Mouse (Mus musculus) erythroblast, embryonic 14.5 days (primary cell): ENCODE measurements around the gene Lce3d. TPM values are rescaled to one million over a fixed set of nuclear protein-coding genes. Genes with fewer than 3 reads are reported as not detected.

ENCODE experiments used
- H3K27me3 ChIP-seq: 2 replicates; pipeline ENCODE4 v1.6.1; 2012; ENCODE audit warnings: inconsistent platforms; ENCODE audit not compliant: control insufficient read depth
- H3K36me3 ChIP-seq: 2 replicates; pipeline ENCODE4 v1.6.1; 2012; ENCODE audit warnings: mild to moderate bottlenecking, inconsistent platforms; ENCODE audit not compliant: control insufficient read depth
- H3K4me1 ChIP-seq: 2 replicates; pipeline ENCODE4 v1.6.1; 2012; ENCODE audit warnings: inconsistent platforms; ENCODE audit not compliant: control insufficient read depth
- H3K4me3 ChIP-seq: replicated peaks from 2 replicates; pipeline ENCODE3; 2012; ENCODE audit warnings: moderate library complexity, mild to moderate bottlenecking, inconsistent platforms
- H3K9me3 ChIP-seq: 2 replicates; pipeline ENCODE4 v1.6.1; 2012; ENCODE audit warnings: low read length, inconsistent platforms, mixed read lengths; ENCODE audit not compliant: control insufficient read depth
- GATA1 ChIP-seq: IDR thresholded peaks from 2 replicates; pipeline ENCODE4 v1.6.1; 2012; ENCODE audit warnings: low read length, inconsistent platforms, mixed read lengths
- TAL1 ChIP-seq: IDR thresholded peaks from 3 replicates; pipeline ENCODE4 v1.6.1; 2012; ENCODE audit warnings: low read length, inconsistent platforms, mixed read lengths
- polyA plus RNA-seq: library from polyadenylated mRNA; stranded (reverse); fragments of >175 nt; gene quantifications from 2 replicates; pipeline ENCODE4 v1.2.3, GENCODE M21; 2012

Lce3d gene
- not detected in 2 replicates for polyA plus RNA-seq

- TF ChIP-seq TAL1 (no peak), GATA1 (no peak)
- no peaks in the 10 kb centered on the region for H3K27me3 ChIP-seq
- H3K36me3 ChIP-seq, result no peaks in the 10 kb centered on the region
- H3K4me1 ChIP-seq, result no peaks in the 10 kb centered on the region
- H3K4me3 ChIP-seq, result no peak within 1 kb of the TSS
- no peaks in the 10 kb centered on the region for H3K9me3 ChIP-seq
Measured at GRCm38 (mm10) chr3:92957090-92957489, at the start of gene Lce3d. Gene Lce3d (plus strand): TSS chr3:92957390.

- H3K36me3 ChIP-seq, result no peaks in the 10 kb centered on the region
- no peaks in the 10 kb centered on the region for H3K4me1 ChIP-seq
- no peak overlapping the region for H3K4me3 ChIP-seq
- H3K9me3 ChIP-seq, result no peaks in the 10 kb centered on the region
- no peaks in the 10 kb centered on the region for H3K27me3 ChIP-seq
- TF ChIP-seq TAL1 (no peak), GATA1 (no peak)
Measured at GRCm38 (mm10) chr3:92907571-92907970, 49.6 kb upstream of the Lce3d start.

GRCm38 (mm10) chr3:92920364-92920763, 36.8 kb upstream of the Lce3d start:
- Histone ChIP-seq H3K4me3 (no peak overlapping the region), H3K4me1 (no peaks in the 10 kb centered on the region), H3K27me3 (no peaks in the 10 kb centered on the region), H3K36me3 (no peaks in the 10 kb centered on the region), H3K9me3 (no peaks in the 10 kb centered on the region)
- TF ChIP-seq TAL1 (no peak), GATA1 (no peak)

DNA sequence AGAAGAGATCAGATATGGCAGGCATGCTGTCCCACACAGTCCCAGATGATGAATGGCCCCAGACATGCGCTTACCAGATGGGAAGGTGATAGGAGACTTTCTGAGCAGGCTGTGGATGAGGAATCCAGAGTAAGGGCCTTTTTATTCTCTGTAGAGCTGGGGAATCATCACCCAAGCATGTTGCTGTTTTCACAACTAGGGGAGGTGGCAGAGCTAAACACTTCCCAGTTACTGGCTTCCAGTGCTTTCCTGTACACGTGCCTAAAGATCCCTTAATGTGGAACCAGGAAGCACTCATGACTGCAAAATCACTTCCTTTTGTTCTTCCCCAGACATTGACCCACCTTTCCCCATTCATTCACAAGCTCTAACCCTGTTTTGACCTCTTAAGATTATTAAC, 31.1 kb upstream of the Lce3d start, which contains the start of gene Lce3a:
Lce3a (minus strand) TSS at position 101 of the 400 bp plus-strand sequence.
- no peaks in the 10 kb centered on the region for H3K36me3 ChIP-seq
- H3K9me3 ChIP-seq, result no peaks in the 10 kb centered on the region
- no peaks in the 10 kb centered on the region for H3K27me3 ChIP-seq
- no peaks in the 10 kb centered on the region for H3K4me1 ChIP-seq
- no peak within 1 kb of the TSS for H3K4me3 ChIP-seq
- TF ChIP-seq GATA1 (no peak), TAL1 (no peak)

- Histone ChIP-seq H3K9me3 (no peaks in the 10 kb centered on the region), H3K27me3 (no peaks in the 10 kb centered on the region), H3K4me3 (no peak within 1 kb of the TSS), H3K36me3 (no peaks in the 10 kb centered on the region), H3K4me1 (no peaks in the 10 kb centered on the region)
- TF ChIP-seq TAL1 (no peak), GATA1 (no peak)
Measured at GRCm38 (mm10) chr3:92932679-92933078, 24.5 kb upstream of the Lce3d start, which contains the start of gene Lce3b. Gene Lce3b (plus strand): TSS chr3:92932979.

GRCm38 (mm10) chr3:92944186-92944585, 13.0 kb upstream of the Lce3d start, which contains the start of gene Lce3c:
Gene Lce3c (plus strand): TSS chr3:92944486.
- Histone ChIP-seq H3K4me1 (no peaks in the 10 kb centered on the region), H3K36me3 (no peaks in the 10 kb centered on the region), H3K9me3 (no peaks in the 10 kb centered on the region), H3K27me3 (no peaks in the 10 kb centered on the region), H3K4me3 (no peak within 1 kb of the TSS)
- no peak for TF ChIP-seq TAL1
- TF ChIP-seq GATA1, result no peak

DNA sequence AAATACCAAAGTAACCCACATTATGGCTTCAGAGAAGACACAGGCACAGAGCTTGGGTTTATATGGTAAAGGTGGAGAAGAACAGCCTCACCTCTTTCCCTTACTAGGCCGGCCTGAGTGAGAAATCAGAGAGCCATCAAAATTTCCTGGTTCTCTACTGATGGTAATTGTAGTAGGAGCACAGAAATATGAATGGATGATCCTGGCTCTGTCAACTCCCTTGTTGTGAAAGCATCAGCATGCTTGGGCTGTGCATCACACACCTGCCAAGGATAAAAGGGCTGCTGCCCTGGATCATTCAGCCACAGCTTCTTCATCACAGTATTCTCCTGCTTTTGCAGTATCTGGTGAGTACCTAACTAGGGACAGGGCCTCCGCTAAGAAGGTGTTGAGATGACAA, 9.6 kb downstream of the Lce3d start, which contains the start of gene Lce3e:
Lce3e (plus strand) TSS at position 301 of the 400 bp plus-strand sequence.
- no peaks in the 10 kb centered on the region for H3K36me3 ChIP-seq
- H3K9me3 ChIP-seq, result no peaks in the 10 kb centered on the region
- no peak within 1 kb of the TSS for H3K4me3 ChIP-seq
- TF ChIP-seq GATA1, result no peak
- TF ChIP-seq TAL1, result no peak
- H3K27me3 ChIP-seq, result no peaks in the 10 kb centered on the region
- H3K4me1 ChIP-seq, result no peaks in the 10 kb centered on the region

DNA sequence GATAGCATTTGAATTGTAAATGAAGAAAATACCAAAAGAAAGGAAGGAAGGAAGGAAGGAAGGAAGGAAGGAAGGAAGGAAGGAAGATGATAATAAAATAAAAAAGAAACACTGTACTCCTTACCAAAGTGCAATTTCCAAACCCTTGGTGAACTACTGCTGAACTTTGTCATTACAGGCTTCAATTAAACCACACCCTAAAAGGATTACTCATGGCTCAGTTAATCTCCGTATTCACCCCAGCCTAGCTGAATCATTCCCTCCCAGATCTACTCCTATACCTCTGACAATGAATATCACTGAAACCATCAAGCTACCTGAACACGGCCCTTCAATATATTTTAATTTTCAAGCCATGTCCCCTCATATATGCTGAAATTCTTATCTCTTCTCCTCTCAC, 21.3 kb downstream of the Lce3d start:
- Histone ChIP-seq H3K4me3 (no peak overlapping the region), H3K9me3 (no peaks in the 10 kb centered on the region), H3K27me3 (no peaks in the 10 kb centered on the region), H3K36me3 (no peaks in the 10 kb centered on the region), H3K4me1 (no peaks in the 10 kb centered on the region)
- TF ChIP-seq GATA1 (no peak), TAL1 (no peak)

DNA sequence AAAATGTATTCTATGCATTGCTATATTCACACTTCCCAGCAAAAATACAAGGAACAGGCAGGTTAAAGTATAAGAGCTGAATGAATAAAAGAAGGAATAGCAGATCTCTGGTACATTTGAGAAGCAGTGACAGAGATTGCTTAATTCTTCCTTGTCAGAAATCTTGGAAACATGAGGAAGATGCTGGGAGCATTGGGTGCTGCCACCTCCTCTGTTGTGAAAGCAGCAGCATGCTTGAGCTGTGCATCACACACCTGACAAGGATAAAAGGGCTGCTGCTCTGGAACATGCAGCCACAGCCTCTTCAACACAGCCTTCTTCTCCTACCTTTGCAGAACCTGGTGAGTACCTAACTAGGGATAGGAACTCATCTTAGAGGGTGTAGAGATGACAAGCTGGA, 34.7 kb downstream of the Lce3d start, which contains the start of gene Lce3f:
Lce3f (plus strand) TSS at position 301 of the 400 bp plus-strand sequence.
- TF ChIP-seq GATA1, result no peak
- TF ChIP-seq TAL1, result no peak
- Histone ChIP-seq H3K36me3 (no peaks in the 10 kb centered on the region), H3K4me1 (no peaks in the 10 kb centered on the region), H3K27me3 (no peaks in the 10 kb centered on the region), H3K4me3 (no peak within 1 kb of the TSS), H3K9me3 (no peaks in the 10 kb centered on the region)

GRCm38 (mm10) chr3:92998691-92999090, 41.5 kb downstream of the Lce3d start:
- no peak for TF ChIP-seq GATA1
- TF ChIP-seq TAL1, result no peak
- Histone ChIP-seq H3K4me1 (no peaks in the 10 kb centered on the region), H3K9me3 (no peaks in the 10 kb centered on the region), H3K4me3 (no peak overlapping the region), H3K36me3 (no peaks in the 10 kb centered on the region), H3K27me3 (no peaks in the 10 kb centered on the region)
